Mouse (Mus musculus): ENCODE results near the gene Gm20388. TPM values are rescaled to one million over a fixed set of nuclear protein-coding genes. Genes with fewer than 3 reads are reported as not detected.

Gene Gm20388
- total RNA-seq, 1 experiment from 2014 or later: 3.6 TPM

GRCm38 (mm10) chr8:124312228-124312627, 4401.6 kb downstream of the Gm20388 start:
- no peak for DNase-seq

GRCm38 (mm10) chr8:124314803-124315202, 4404.2 kb downstream of the Gm20388 start:
- no peak for DNase-seq

DNA sequence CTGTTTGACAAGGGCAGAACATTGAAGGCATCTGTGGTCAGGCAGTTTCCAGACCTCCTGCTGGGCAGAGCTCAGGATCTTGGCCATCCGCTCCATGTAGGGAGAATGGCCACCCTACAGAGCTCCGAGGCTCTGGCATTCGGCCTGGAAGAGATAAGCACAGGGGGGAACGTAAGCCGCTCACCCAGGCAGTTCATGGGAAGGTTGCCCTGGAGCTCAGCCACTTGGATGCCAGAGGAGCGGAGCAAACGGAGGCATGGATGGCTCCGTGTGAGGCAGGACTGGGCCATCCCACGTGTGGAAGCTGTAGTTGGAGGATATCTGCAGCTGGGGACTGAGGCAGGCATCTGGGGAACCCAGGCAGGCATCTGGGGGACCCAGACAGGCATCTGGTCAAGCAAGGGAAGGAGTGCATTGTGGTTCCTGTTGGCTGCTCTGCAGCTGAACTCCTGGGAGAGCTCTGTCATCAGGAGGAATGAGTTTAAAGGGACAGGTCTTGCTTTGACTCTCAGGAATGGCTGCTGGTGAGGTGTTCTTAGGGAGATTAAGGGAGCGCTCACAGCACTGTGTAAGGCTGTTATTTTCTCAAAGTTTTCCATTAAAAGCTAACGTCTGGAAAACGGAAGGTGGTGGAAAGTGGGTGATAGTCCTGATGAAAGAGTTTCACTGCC, 4406.0 kb downstream of the Gm20388 start:
- DNase-seq: peak; percentile 66

DNA sequence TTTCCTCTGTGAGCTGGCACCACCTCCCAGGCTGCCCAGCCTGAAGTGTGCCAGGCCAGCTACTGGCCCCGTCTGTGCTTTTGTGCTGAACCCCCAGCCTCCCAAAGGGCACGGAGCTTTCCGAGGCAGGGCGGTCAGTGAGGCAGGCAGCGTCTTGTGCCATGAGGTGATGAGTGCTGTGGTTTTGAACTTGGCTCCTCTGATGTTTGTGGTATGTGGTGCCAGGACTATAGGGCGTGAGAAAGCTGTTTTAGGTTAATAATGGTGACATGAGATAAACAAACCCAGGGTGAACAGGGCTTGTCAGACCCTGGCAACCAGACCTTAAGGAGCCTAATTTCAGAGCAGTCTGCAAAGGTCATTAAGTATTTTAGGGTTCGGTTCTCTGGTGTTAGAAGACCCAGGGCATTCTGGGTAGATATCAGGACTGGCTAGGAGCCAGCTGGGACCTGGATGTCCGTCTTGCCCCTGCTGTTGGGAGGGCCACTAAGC, 4406.6 kb downstream of the Gm20388 start:
- DNase-seq: no peak

DNA sequence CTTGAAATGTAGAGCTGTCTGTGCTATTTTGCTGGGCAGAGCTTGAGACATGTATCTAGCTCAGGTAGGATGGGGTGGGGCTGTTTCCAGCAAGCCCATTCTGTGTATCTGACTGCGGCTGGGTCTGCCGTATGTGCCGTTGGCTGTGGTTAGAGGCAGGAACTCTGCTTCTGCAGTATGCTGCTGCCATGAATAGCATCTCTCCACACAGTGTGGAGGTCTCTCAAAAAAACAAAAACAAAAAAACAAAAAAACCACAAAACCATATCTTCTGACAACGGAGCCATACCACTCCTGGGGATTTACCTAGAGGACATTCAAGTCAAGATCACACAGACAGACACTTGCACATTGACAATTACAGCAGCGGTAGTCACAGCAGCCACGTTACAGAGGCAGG, 4407.2 kb downstream of the Gm20388 start:
- DNase-seq: no peak

- DNase-seq: no peak
Measured at GRCm38 (mm10) chr8:124318612-124319315, 4408.1 kb downstream of the Gm20388 start.

GRCm38 (mm10) chr8:124319316-124319652, 4408.6 kb downstream of the Gm20388 start:
- DNase-seq: no peak

GRCm38 (mm10) chr8:124321227-124321840, 4410.7 kb downstream of the Gm20388 start:
- DNase-seq: no peak

GRCm38 (mm10) chr8:124323356-124323755, 4412.7 kb downstream of the Gm20388 start:
- no peak for DNase-seq

DNA sequence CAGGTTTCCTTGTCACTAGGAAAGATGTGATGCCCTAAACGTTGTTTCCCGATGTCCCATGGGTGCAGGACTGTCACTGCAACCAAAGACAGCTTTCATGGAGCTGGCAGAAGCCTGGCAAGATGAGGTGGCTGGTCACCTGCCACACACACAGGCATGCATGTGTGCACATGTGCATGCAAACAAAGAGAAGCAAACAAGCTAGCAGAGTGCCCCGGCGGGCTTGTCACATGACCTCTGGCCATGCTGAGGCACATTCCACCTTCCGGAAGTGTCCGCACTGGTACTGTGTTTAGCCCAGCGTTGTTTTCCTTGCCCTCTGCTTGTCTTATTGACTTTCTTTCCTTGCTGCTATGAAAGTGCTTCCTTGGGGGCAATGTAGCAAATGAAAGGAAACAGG, 4417.6 kb downstream of the Gm20388 start:
- no peak for DNase-seq

DNA sequence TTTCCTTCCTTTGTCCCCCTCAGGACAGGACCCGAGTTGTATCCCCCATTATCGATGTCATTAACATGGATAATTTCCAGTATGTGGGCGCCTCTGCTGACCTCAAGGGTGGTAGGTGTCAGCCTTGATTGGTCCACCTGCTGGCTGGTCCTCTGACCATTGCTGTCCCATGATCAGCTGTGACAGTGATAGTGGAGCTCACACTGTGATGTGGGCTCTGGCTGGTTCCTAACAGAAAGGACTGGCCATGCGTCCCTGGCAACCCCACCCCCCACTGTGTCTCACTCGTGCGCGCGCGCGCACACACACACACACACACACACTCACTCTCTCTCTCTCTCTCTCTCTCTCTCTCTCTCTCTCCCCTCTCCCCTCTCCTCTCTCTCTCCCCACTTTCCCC, 4419.0 kb downstream of the Gm20388 start:
- DNase-seq: no peak

DNA sequence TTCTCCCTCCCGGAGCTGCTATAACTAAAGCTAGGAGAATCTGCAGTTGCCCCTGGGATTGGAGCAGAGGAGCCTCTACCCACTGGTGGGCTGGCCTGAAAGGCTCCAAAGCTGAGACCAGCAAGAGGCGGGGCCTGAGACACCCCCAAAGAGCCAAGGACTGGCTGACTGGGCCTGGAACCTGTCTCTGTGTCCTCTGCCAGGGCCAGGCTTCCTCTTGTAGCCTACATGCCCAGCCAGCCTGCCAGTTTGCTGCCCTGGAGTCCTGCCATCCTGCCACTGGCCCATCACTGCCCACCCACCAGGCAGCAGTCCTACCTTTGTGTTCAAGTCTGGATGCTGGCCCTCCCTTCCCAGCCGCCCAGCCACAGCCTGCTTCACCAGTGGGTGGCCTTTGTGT, 4419.8 kb downstream of the Gm20388 start:
- peak; percentile 29 for DNase-seq

GRCm38 (mm10) chr8:124331094-124331493, 4420.5 kb downstream of the Gm20388 start:
- DNase-seq: peak; percentile 42

DNA sequence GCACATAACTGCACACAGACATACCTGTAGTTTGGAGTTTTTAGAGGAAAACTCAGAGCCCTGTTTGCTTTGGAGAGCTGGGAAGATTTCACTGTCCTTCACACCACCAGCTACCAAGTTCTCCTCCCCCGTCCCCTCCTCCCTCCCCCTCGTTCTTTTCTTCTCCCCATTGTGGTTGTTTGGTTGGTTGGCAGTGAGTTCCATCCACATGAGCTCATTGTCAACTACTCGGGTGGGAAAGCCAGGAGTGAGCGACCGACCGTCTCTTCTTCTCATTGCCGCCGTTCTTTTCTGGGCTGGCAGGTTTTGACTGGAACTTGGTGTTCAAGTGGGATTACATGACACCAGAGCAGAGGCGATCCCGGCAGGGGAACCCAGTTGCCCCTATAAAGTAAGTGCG, 4421.1 kb downstream of the Gm20388 start:
- DNase-seq: no peak

GRCm38 (mm10) chr8:124336302-124336701, 4425.7 kb downstream of the Gm20388 start:
- no peak for DNase-seq

- no peak for DNase-seq
Measured at GRCm38 (mm10) chr8:124339742-124340141, 4429.1 kb downstream of the Gm20388 start.

- no peak for DNase-seq
Measured at GRCm38 (mm10) chr8:124340360-124341068, 4429.9 kb downstream of the Gm20388 start.

DNA sequence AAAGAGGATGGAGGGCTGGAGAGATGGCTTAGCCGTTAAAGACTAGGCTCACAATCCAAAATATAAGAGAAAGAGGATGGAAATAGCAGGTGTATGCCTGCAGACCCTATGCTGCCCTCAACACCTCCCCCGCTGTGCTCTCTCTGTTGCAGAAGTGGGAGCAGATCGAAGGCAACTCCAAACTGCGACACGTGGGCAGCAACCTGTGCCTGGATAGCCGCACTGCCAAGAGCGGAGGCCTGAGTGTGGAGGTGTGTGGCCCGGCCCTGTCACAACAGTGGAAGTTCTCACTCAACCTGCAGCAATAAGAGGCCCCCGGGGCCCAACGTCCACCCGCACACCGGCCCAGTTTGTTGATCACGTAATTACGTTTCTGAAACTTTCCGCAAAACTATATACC, 4432.5 kb downstream of the Gm20388 start:
- DNase-seq: no peak

DNA sequence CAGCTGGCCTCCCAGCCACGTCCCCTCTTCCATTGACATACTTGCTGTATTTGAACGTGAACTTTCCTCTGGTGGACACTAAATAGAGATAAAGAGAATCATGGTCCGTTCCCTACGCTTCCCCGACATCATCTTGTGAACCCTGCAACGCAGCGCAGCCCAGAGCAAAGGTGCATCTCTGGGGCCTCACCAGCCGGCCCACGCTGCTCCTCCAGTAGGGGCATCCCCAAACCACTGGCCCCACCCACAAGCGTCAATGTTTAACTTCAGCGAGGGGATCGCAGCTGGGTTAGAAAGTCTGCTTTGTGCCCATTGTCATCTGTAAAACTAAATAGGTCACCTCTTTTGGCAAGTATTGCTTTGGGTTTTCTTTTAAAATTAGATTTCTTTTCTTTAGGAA, 4433.4 kb downstream of the Gm20388 start:
- no peak for DNase-seq

- DNase-seq: no peak
Measured at GRCm38 (mm10) chr8:124345098-124345497, 4434.5 kb downstream of the Gm20388 start.

DNA sequence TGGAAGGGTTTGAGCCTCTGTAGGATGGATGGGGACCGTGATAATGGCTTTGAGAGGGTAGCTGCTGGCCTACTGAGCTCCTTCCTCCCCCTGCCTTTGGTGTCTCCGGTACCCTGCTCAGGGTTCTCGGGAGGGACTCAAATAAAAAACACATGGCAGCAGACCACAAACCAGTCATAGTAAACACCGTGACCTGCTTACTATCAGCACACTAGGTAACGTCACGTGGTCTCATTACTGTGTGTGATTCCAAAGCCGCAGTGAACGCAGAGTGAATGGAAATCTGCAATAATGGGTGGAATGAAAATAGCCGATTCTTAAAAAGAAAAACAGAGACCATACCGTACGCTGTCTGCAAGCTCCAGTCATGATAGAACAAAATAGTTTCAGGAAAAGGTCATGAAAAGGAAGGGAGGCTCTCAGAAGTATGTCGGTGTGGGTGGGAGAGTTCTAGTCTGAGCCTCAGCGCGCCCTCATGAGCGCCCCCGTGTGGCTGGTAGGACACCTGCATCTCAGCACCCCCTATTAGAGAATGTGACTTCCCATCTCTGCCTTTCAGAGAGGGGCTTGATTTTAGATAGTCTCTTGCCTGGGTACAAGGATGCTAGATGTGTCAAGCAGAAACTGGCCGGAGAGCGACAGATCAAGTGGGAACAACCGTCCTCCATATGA, 4436.3 kb downstream of the Gm20388 start:
- peak; percentile 75 for DNase-seq

GRCm38 (mm10) chr8:124348087-124348486, 4437.4 kb downstream of the Gm20388 start:
- DNase-seq: no peak
